Mouse (Mus musculus): ENCODE data around the gene Vcl.

DNA sequence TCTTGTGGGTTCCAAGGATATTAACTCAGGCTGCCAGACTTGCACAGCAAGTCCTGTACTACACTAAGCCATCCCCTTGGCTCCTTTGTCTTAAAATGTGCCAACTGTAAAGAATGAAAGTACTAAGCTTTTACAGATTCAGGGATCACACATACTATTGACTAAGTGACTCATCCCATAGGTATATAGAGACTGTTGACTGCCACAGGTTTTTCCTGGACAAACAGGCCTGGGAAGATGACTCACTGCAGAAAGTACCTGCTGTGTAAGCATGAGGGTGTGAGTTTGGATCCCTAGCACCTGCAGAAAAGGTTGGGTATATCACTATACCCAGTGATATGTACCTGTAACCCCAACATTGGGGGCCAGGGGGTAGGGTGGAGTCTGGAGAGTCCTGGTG, 44.6 kb downstream of the Vcl start:
- TF ChIP-seq CTCF (IDR thresholded peaks at IDR 0.05; ENCODE audit: borderline replicate concordance, control insufficient read depth, extremely low read depth, insufficient read depth, low read length, poor library complexity), result no peak
- TF ChIP-seq POLR2A (IDR thresholded peaks at IDR 0.05; ENCODE audit: control insufficient read depth, extremely low read depth, insufficient read depth, low read length, poor library complexity), result no peak
